Mouse (Mus musculus) midbrain, embryonic 16.5 days (tissue): ENCODE measurements around the gene Macrod2. TPM values are rescaled to one million over a fixed set of nuclear protein-coding genes. Genes with fewer than 3 reads are reported as not detected.

ENCODE experiments used
- ATAC-seq: fragments of 200-750 bp; cut with Nextera tagmentation; 2 replicates; pipeline ENCODE4 v1.8.0; 2017; ENCODE audit warnings: moderate TSS enrichment
- H3K27ac ChIP-seq: fragments of 300-500 bp; sonication (generic); 2 replicates; pipeline ENCODE4 v1.5.1; 2014; ENCODE audit warnings: mild to moderate bottlenecking, low read length, mixed read lengths
- H3K27me3 ChIP-seq: fragments of 300-500 bp; sonication (generic); 2 replicates; pipeline ENCODE4 v1.6.1; 2014; ENCODE audit warnings: low read depth, low read length, mixed read lengths; ENCODE audit not compliant: control insufficient read depth, insufficient read depth
- H3K36me3 ChIP-seq: fragments of 300-500 bp; sonication (generic); 2 replicates; pipeline ENCODE4 v1.6.1; 2014; ENCODE audit warnings: mild to moderate bottlenecking, low read length, moderate library complexity, mixed read lengths; ENCODE audit not compliant: control insufficient read depth, insufficient read depth
- H3K4me1 ChIP-seq: fragments of 300-500 bp; sonication (generic); 2 replicates; pipeline ENCODE4 v1.6.1; 2014; ENCODE audit warnings: mild to moderate bottlenecking, low read length, mixed read lengths; ENCODE audit not compliant: control insufficient read depth, insufficient read depth
- H3K4me2 ChIP-seq: fragments of 300-500 bp; sonication (generic); 2 replicates; pipeline ENCODE4 v1.6.1; 2014; ENCODE audit warnings: mild to moderate bottlenecking, low read length, mixed read lengths
- H3K4me3 ChIP-seq: fragments of 300-500 bp; sonication (generic); 2 replicates; pipeline ENCODE4 v1.5.1; 2014; ENCODE audit warnings: low read depth, mild to moderate bottlenecking, low read length, moderate library complexity, mixed read lengths
- H3K9ac ChIP-seq: fragments of 300-500 bp; sonication (generic); 2 replicates; pipeline ENCODE4 v1.6.1; 2014; ENCODE audit warnings: low read depth, low read length, mixed read lengths
- H3K9me3 ChIP-seq: fragments of 300-500 bp; sonication (generic); replicated peaks from 2 replicates; pipeline ENCODE4 v1.6.1; 2014; ENCODE audit warnings: mild to moderate bottlenecking, low read length, mixed read lengths; ENCODE audit not compliant: control insufficient read depth, poor library complexity, severe bottlenecking
- WGBS: fragments of 180-500 bp; shearing (Covaris S2); extraction: QIAGEN DNeasy Blood & Tissue Kit; methylation state at CpG from one replicate; pipeline ENCODE4 v1.1.7; 2014; 5-methylcytosine and 5-hydroxymethylcytosine counted together
- polyA plus RNA-seq: library from polyadenylated mRNA; unstranded; fragments of >200 nt; fragmentation: Nextera tagmentation; extraction: Ambion mirVana; gene quantifications from 2 replicates; pipeline ENCODE4 v1.2.1, GENCODE M21; 2015

The Macrod2 gene
- polyA plus RNA-seq, 1 experiment from 2014 or later, result 96.9 TPM

DNA sequence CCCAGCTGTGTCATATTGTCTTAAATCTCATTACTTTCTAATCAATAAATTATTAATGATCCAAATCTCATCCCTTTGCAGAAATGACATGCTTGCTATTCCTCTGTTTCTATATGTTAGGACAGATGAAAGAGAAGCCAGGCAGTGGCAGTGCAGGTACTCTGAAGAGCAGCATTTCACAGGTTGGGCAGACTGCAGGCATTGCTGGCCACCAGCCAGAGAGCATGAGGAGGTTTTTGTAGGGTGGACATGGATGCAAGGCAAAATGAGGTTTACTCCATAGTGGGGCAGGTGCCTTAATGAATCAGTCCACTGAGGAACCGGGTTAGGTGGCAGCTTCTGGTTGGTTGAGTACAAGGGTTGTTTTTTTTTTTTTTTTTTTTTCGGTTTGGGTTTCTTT lies 1778.9 kb downstream of the Macrod2 start:
- no peak overlapping the region for H3K27ac ChIP-seq
- no peak overlapping the region for H3K4me3 ChIP-seq
- H3K36me3 ChIP-seq, result no peaks in the 10 kb centered on the region
- no peak overlapping the region for H3K4me2 ChIP-seq
- H3K4me1 ChIP-seq, result no peaks in the 10 kb centered on the region
- 82% methylated on average over 2 of the region's 2 CpGs for WGBS
- no peaks in the 10 kb centered on the region for H3K9me3 ChIP-seq
- no peaks in the 10 kb centered on the region for H3K27me3 ChIP-seq
- H3K9ac ChIP-seq, result no peak overlapping the region
- no peak for ATAC-seq

DNA sequence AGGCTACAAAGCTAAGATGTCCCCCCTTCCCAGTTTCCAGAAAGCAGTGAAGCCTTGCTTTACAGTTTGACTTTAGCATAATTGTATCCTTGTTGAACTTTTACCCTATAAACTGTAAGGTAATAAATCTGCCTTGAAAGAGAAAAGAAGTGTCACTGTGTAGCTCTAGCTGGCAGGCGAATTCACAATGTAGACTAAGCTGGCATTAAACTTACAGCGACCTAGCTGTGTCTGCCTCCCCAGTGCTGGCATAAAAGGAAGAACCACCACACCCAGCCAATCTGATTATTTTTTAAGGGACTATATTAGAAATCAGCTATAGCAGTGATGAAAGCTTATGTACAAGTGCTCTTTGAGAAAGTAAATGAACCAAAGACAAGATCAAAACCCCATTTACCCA lies 1791.8 kb downstream of the Macrod2 start:
- H3K4me1 ChIP-seq, result peaks cover 5% of the 10 kb centered on the region; the same call in 1 of the 2 replicates
- ATAC-seq, result no peak
- H3K4me3 ChIP-seq, result no peak overlapping the region
- H3K9ac ChIP-seq, result no peak overlapping the region
- WGBS, result 34% methylated on average over 2 of the region's 2 CpGs
- H3K4me2 ChIP-seq, result no peak overlapping the region
- H3K27me3 ChIP-seq, result no peaks in the 10 kb centered on the region
- H3K27ac ChIP-seq, result no peak overlapping the region
- no peaks in the 10 kb centered on the region for H3K9me3 ChIP-seq
- no peaks in the 10 kb centered on the region for H3K36me3 ChIP-seq

DNA sequence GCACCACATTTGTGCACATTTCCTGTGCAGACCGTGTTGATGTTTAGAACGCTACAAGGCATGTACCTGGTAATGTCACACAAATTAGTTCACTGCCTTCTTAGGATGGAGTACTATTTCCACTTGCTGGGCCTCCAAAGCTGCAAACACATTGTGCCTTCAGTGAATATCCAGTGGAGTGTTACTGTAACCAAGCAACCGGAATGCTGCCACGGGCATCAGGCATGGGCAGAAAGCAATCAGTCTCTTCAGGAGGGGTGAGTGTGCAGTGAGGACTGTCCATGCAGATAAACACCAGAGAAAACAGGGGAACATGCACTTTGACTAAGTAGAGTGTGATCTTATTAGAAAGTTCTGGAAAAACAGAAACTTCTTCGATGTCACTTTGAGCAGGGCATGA lies 1792.3 kb downstream of the Macrod2 start:
- Histone ChIP-seq H3K9ac (no peak overlapping the region), H3K27me3 (no peaks in the 10 kb centered on the region), H3K9me3 (no peaks in the 10 kb centered on the region), H3K27ac (no peak overlapping the region), H3K4me1 (peaks cover 5% of the 10 kb centered on the region; the same call in 1 of the 2 replicates), H3K4me2 (0 out of 2 replicates have a peak overlapping the region, but pooled peaks have one; percentile 1), H3K4me3 (no peak overlapping the region), H3K36me3 (no peaks in the 10 kb centered on the region)
- ATAC-seq, result peak; percentile 87
- 22% methylated on average over 5 of the region's 5 CpGs for WGBS

DNA sequence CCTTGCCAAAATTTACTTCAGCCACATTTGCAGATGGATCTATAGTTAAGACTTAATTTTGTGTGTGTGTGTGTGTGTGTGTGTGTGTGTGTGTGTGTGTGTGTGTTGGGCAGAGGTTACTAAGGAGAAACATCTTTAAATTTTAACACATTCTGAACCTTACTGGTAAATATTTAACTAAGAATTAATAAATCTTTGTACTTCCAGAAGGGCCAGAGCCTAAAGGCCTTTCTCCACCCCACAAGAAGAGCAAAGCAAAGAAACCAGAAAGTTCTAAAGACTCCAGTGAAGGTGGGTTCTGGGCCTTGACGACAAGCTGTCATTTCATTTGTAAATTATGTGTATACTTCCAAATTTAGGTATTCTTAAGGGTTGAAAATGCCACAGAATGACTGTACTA lies 1822.3 kb downstream of the Macrod2 start:
- H3K27ac ChIP-seq, result no peak overlapping the region
- no peaks in the 10 kb centered on the region for H3K27me3 ChIP-seq
- no peaks in the 10 kb centered on the region for H3K9me3 ChIP-seq
- H3K4me1 ChIP-seq, result 0 out of 2 replicates have a peak, but pooled peaks cover 2% of the 10 kb centered on the region
- no peak for ATAC-seq
- H3K4me2 ChIP-seq, result no peak overlapping the region
- H3K36me3 ChIP-seq, result no peaks in the 10 kb centered on the region
- no peak overlapping the region for H3K9ac ChIP-seq
- WGBS, result 82% methylated on average over 1 of the region's 1 CpGs
- no peak overlapping the region for H3K4me3 ChIP-seq

DNA sequence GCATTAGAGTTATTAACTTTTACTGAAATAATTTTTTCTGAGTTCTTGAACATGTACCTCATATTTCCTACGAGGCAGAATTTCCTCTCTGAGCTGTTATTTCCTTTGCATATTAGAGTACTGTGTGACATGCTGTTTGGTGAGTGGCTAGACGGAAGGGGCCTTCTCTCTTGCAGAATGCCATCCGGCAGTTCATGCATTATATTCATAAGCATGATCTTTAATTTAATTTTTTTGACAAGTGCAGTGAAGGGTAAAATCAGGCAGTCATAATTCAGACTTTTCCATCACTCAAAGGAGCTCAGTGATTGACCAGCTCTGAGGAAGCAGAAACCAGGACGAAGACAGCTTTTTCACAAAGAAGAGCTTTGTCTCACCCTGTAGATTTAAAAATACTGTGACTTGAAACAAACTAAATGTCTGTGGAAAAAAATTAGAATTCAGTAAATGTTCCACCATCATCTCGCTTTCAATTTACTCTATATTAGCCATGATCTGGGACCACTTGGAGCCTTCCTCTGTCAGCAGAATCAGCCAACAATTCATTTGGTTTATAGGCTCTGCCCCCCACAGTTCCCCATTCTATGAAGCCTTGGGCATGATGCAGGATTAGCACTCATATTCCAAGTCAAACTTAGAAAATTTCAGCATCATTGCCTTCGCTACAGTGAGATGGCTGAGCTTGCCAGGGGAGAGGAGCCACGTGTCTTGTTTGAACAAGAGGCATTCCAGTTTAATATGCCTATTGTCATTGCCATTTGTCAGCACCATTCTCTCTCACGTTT lies 1827.2 kb downstream of the Macrod2 start:
- ATAC-seq, result no peak
- Histone ChIP-seq H3K4me1 (0 out of 2 replicates have a peak, but pooled peaks cover 3% of the 10 kb centered on the region), H3K27ac (no peak overlapping the region), H3K9ac (no peak overlapping the region), H3K4me3 (no peak overlapping the region), H3K9me3 (no peaks in the 10 kb centered on the region), H3K36me3 (no peaks in the 10 kb centered on the region), H3K27me3 (no peaks in the 10 kb centered on the region), H3K4me2 (no peak overlapping the region)
- 57% methylated on average over 8 of the region's 8 CpGs for WGBS

DNA sequence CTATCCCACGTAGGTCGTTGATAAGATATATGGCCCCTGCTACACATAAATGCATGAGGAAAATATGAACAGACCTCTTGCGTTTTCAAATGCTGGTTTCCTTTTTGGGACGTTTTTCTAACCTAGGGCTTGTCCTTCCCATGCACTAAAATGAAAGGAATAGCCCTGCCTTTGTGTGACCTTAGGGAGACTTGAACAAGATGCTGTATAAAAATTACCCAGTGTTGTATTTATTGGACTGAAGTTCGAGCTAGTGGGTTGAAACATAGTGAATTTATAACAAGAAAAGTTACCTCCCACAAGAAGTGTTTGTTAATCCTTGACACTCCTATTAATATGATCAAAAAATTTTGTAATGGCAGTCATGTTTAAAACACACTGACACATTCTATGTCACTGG lies 1827.8 kb downstream of the Macrod2 start:
- H3K9ac ChIP-seq, result no peak overlapping the region
- 0 out of 2 replicates have a peak, but pooled peaks cover 3% of the 10 kb centered on the region for H3K4me1 ChIP-seq
- H3K36me3 ChIP-seq, result no peaks in the 10 kb centered on the region
- no peak overlapping the region for H3K4me3 ChIP-seq
- H3K27ac ChIP-seq, result no peak overlapping the region
- H3K27me3 ChIP-seq, result no peaks in the 10 kb centered on the region
- H3K4me2 ChIP-seq, result no peak overlapping the region
- no peaks in the 10 kb centered on the region for H3K9me3 ChIP-seq
- WGBS, result 78% methylated on average over 5 of the region's 5 CpGs
- no peak for ATAC-seq

DNA sequence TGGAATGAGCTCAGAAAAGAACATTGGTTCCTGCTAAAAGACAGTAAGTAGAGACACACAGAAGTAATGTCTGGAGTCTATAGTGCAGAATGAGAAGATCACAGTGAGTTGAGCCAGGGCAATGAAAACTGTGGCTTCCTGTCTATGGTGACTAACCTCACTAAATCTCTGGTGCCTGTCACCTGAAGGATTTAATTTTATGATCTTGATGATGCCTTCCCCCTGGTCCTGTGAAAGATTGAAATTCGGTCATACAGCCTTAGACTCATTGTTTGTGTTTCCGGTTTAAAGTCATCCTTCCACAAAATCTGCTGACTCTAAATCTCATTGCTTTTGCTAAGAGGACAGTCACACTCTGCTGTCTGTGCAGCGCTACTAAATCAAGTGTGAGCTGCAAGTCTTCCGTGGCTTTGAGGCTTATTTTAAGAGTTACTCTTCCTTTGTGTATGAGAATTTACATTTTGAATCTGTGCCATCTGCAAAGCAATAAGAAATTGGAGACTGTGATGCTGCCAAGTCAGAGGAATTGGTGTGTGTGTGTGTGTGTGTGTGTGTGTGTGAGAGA lies 1836.0 kb downstream of the Macrod2 start:
- ATAC-seq, result no peak
- Histone ChIP-seq H3K4me1 (no peaks in the 10 kb centered on the region), H3K4me3 (no peak overlapping the region), H3K9ac (no peak overlapping the region), H3K27ac (no peak overlapping the region), H3K36me3 (no peaks in the 10 kb centered on the region), H3K27me3 (no peaks in the 10 kb centered on the region), H3K4me2 (no peak overlapping the region), H3K9me3 (no peaks in the 10 kb centered on the region)
- WGBS, result 63% methylated on average over 4 of the region's 4 CpGs

DNA sequence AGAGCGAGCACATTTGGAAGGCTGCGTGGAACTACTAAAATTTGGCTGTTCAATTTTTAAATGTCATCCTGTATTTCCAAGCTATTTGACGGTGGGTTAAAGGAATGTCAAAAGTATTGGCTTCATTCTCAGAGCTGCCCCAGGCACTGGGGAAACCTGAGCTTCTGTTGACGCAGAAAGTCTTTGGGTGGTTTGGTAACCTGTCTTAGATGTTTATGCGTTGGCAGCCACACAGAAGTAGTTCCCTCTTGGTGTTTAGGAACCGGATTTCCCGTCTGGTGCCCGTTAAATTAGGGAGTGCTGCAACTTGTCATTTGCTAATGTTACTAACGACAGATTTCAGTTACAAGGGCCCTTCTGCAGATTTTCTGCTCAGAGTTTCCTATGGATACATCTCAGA lies 1837.7 kb downstream of the Macrod2 start:
- no peak overlapping the region for H3K4me3 ChIP-seq

DNA sequence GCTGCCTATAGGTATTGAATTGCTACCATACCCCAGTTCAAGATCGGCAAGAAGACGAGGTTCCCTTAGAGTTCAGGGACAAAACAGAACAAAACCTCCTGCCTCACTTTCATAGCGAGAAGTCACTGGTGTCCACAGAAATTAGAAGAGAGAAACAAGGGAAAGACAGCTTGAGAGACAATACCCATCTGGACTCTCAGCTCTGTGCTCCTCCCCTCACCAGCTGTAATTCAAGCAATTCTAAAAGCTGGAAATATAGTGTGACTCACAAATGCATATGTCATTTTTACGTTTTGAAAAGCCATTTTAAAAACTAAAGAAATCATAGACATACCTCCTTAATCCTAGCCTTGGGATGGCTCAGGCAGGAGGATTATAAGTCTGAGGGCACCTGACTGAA lies 1848.4 kb downstream of the Macrod2 start:
- Histone ChIP-seq H3K36me3 (no peaks in the 10 kb centered on the region), H3K4me1 (no peaks in the 10 kb centered on the region), H3K4me2 (no peak overlapping the region), H3K9ac (no peak overlapping the region), H3K27me3 (no peaks in the 10 kb centered on the region), H3K27ac (no peak overlapping the region), H3K4me3 (no peak overlapping the region), H3K9me3 (no peaks in the 10 kb centered on the region)
- ATAC-seq, result no peak
- 85% methylated on average over 4 of the region's 4 CpGs for WGBS

More for the DNA sequence above, 1837.7 kb downstream of the Macrod2 start:
- no peak for ATAC-seq
- no peaks in the 10 kb centered on the region for H3K27me3 ChIP-seq
- whole genome bisulfite sequencing, result 89% methylated on average over 9 of the region's 9 CpGs
- H3K4me1 ChIP-seq, result no peaks in the 10 kb centered on the region
- no peak overlapping the region for H3K9ac ChIP-seq
- H3K9me3 ChIP-seq, result no peaks in the 10 kb centered on the region
- no peak overlapping the region for H3K27ac ChIP-seq
- H3K36me3 ChIP-seq, result no peaks in the 10 kb centered on the region
- H3K4me2 ChIP-seq, result no peak overlapping the region
